Mouse (Mus musculus): ENCODE measurements around the gene Senp6. TPM values are rescaled to one million over a fixed set of nuclear protein-coding genes. Genes with fewer than 3 reads are reported as not detected.

Senp6 gene
- polyA plus RNA-seq, 1 experiment = 44.6 TPM

DNA sequence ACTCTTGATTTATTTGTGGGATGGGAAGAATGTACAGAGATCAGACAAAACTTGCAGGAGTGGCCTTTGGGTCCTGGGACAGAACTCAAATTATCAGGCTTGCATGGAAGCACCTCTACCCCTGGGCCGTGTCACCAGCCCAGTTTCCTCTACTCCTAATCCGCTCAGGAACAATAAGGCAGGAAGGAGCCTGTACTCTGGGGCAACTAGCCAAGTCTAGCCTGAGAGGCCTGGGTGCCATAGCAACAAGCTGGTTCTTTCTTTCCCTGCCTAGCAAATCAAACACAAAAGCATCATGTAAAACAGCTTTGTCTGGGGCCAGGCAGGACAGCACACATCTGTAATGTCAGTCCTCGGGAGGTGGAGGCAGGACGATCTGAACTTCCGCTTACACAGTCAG, 88.6 kb downstream of the Senp6 start:
- Histone ChIP-seq H3K27me3 (ENCODE audit: control insufficient read depth, insufficient read depth, low read length) (no peaks in the 10 kb centered on the region), H3K4me1 (ENCODE audit: control insufficient read depth, insufficient read depth, low read length) (no peaks in the 10 kb centered on the region), H3K27ac (ENCODE audit: insufficient read depth, low read length) (no peak overlapping the region), H3K4me3 (replicated peaks; ENCODE audit: insufficient read depth, low read depth, low read length) (no peak overlapping the region)
- 26% methylated on average over 5 of the region's 5 CpGs for WGBS
- DNase-seq = peak in 1 of 2 experiments; percentile 26
- TF ChIP-seq CTCF (IDR thresholded peaks at IDR 0.05; ENCODE audit: borderline replicate concordance, insufficient read depth, low read depth, low read length) = no peak
- TF ChIP-seq POLR2A (IDR thresholded peaks at IDR 0.05; ENCODE audit: borderline replicate concordance, insufficient read depth, low read length) = no peak

DNA sequence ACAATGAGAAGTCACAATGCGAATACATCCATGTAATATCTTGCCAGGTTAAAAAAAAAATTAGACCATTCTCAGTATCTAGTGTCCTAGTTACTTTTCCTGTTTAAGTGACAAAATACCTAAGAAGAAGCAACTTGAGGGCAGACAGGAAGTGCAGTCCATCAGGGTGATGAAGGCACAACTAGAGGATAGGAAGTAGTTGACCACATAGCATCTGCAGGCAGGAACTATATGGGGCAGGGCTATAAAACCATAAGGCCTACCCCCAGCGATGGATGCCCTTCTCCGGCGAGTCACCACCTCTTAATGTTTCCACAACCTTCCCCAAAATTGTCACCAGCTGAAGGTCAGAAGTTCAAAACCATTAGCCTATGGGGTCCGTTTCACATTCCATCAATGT, 90.1 kb downstream of the Senp6 start:
- DNase-seq = no peak
- Histone ChIP-seq H3K27me3 (ENCODE audit: control insufficient read depth, insufficient read depth, low read length) (no peaks in the 10 kb centered on the region), H3K4me3 (replicated peaks; ENCODE audit: insufficient read depth, low read depth, low read length) (no peak overlapping the region), H3K4me1 (ENCODE audit: control insufficient read depth, insufficient read depth, low read length) (no peaks in the 10 kb centered on the region), H3K27ac (ENCODE audit: insufficient read depth, low read length) (no peak overlapping the region)
- 91% methylated on average over 5 of the region's 5 CpGs for WGBS
- TF ChIP-seq POLR2A (IDR thresholded peaks at IDR 0.05; ENCODE audit: borderline replicate concordance, insufficient read depth, low read length) (no peak), CTCF (IDR thresholded peaks at IDR 0.05; ENCODE audit: borderline replicate concordance, insufficient read depth, low read depth, low read length) (no peak)

DNA sequence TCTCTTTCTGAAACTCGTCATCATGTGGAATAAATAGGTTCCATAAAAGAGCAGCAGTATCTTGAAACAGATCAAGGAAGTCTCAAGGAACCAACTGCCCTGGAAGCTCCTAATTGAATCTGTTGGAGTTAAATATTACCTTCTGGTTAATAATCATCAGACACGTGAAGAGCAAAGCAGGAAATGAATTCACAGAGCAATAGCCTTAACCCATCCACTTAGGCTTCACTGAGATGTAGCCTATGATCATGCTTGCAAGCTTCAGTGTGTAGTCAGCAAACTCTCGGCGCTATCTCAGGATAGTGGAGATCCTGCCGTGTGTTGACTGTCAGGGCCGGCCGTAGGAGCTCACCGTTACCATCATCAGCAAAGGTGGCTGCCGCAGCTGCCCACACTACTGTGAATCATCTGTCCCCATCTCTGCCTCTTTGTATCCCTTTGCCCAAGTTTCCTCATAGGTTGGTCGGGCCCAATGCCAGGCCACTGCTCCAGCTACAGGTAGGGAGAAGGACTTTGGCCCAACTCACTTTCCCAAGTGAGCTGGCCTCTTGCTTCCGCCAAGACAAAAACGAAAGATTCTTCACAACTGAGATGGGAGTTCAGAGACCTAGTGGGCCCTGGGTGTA, 91.2 kb downstream of the Senp6 start:
- 92% methylated on average over 12 of the region's 12 CpGs for WGBS

DNA sequence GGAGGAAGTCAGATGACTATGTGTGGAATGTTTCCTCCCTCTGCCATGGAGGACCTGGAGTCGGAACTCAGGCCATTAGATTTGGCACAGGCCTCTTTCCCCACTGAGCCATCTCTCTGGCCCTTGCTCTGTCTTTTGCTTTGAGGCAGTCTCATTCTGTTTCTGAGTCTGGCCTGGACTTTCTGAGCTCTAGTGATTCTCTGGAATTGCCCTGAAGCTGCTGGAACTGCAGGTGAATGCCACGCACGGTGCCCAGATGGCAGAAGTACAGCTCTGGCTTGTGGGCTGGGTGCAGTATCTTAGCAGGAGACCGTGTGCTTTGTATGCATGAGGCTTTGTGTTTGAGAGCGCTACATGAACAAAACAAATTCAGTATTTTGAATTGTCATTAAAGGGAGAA, 92.2 kb downstream of the Senp6 start:
- WGBS = 39% methylated on average over 5 of the region's 5 CpGs
- Histone ChIP-seq H3K27me3 (ENCODE audit: control insufficient read depth, insufficient read depth, low read length) (no peaks in the 10 kb centered on the region), H3K27ac (ENCODE audit: insufficient read depth, low read length) (no peak overlapping the region), H3K4me3 (replicated peaks; ENCODE audit: insufficient read depth, low read depth, low read length) (no peak overlapping the region), H3K4me1 (ENCODE audit: control insufficient read depth, insufficient read depth, low read length) (no peaks in the 10 kb centered on the region)
- DNase-seq = no peak
- TF ChIP-seq POLR2A (IDR thresholded peaks at IDR 0.05; ENCODE audit: borderline replicate concordance, insufficient read depth, low read length) (no peak), CTCF (IDR thresholded peaks at IDR 0.05; ENCODE audit: borderline replicate concordance, insufficient read depth, low read depth, low read length) (no peak)

More for the DNA sequence above, 91.2 kb downstream of the Senp6 start:
- Histone ChIP-seq H3K4me1 (ENCODE audit: control insufficient read depth, insufficient read depth, low read length) (no peaks in the 10 kb centered on the region), H3K4me3 (replicated peaks; ENCODE audit: insufficient read depth, low read depth, low read length) (no peak overlapping the region), H3K27ac (ENCODE audit: insufficient read depth, low read length) (no peak overlapping the region), H3K27me3 (ENCODE audit: control insufficient read depth, insufficient read depth, low read length) (no peaks in the 10 kb centered on the region)
- no peak for DNase-seq
- TF ChIP-seq CTCF (IDR thresholded peaks at IDR 0.05; ENCODE audit: borderline replicate concordance, insufficient read depth, low read depth, low read length) = no peak
- TF ChIP-seq POLR2A (IDR thresholded peaks at IDR 0.05; ENCODE audit: borderline replicate concordance, insufficient read depth, low read length) = no peak

DNA sequence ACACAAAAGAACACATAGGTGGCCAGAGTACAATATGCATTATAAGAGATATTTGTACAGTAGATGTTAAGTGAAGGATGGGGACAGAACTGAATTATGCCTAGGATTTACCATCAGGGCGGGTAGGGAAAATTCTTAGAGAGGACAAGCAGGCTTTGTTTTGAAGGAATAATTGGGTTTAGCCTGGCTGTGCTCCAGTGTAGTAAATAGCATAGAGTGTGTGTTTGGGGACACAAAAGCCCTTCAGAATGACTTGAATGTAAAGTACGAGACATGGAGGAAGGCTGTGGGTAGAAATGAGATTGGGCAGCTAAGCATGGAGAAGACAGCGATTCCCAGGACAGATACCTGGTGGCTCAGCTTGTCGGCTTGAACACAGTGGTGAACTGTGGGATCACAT, 94.7 kb downstream of the Senp6 start:
- 74% methylated on average over 4 of the region's 4 CpGs for WGBS
- DNase-seq = no peak

DNA sequence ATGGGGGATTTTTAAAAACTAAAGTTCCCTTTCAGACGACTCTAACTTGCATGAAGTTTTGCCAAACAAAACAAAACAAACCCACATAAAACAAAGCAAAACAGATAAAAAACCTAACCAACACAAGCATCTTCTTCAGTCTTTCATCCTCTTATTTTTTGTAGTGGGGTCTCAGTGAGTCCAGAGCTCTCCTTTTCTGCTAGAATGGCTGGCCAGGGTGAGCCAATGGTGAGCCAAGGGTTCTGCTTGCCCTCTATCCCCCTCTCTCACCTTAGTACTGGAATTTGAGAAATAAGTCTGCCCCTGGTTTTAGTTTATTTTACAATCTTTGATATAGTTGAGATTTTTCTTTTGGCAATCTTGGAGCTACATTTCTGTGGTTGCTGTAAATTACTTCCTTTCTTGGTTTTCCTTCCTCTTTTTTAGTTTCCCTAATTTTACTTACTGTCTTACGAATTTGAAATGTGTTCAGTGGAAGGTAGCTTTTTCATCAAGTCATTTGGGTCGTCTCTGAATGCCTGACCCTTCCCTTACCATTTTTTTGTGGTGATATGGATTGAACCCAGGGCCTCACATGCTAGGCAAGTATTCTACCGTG, 96.5 kb downstream of the Senp6 start:
- H3K27ac ChIP-seq (ENCODE audit: insufficient read depth, low read length) = no peak overlapping the region
- H3K4me1 ChIP-seq (ENCODE audit: control insufficient read depth, insufficient read depth, low read length) = no peaks in the 10 kb centered on the region
- DNase-seq = no peak
- TF ChIP-seq CTCF (IDR thresholded peaks at IDR 0.05; ENCODE audit: borderline replicate concordance, insufficient read depth, low read depth, low read length) = no peak
- TF ChIP-seq POLR2A (IDR thresholded peaks at IDR 0.05; ENCODE audit: borderline replicate concordance, insufficient read depth, low read length) = no peak
- WGBS = 85% methylated on average over 4 of the region's 4 CpGs
- H3K27me3 ChIP-seq (ENCODE audit: control insufficient read depth, insufficient read depth, low read length) = no peaks in the 10 kb centered on the region
- no peak overlapping the region for H3K4me3 ChIP-seq (replicated peaks; ENCODE audit: insufficient read depth, low read depth, low read length)

More for the DNA sequence above, 94.7 kb downstream of the Senp6 start:
- H3K4me3 ChIP-seq (replicated peaks; ENCODE audit: insufficient read depth, low read depth, low read length) = no peak overlapping the region
- H3K4me1 ChIP-seq (ENCODE audit: control insufficient read depth, insufficient read depth, low read length) = no peaks in the 10 kb centered on the region
- H3K27ac ChIP-seq (ENCODE audit: insufficient read depth, low read length) = no peak overlapping the region
- TF ChIP-seq POLR2A (IDR thresholded peaks at IDR 0.05; ENCODE audit: borderline replicate concordance, insufficient read depth, low read length) = no peak
- no peak for TF ChIP-seq CTCF (IDR thresholded peaks at IDR 0.05; ENCODE audit: borderline replicate concordance, insufficient read depth, low read depth, low read length)
- no peaks in the 10 kb centered on the region for H3K27me3 ChIP-seq (ENCODE audit: control insufficient read depth, insufficient read depth, low read length)

DNA sequence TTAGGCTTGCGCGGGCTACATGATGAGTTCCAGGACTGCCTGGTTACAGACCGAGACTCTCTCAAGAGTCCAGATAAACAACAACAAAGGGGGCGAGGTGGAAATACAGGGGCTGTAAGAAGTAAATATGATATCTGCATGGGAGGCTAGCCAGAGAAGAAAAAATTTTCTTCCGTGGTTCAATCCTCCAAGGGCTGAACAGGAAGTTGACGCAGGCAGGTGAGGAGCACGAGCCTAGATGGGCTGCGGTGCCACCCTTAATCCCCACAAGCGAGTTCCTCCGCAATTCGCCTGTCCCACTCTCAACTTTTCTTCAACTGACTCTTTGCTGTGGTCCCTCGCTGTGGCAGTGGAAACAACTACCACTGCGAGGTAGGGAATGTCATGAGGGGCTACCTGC, 97.5 kb downstream of the Senp6 start:
- no peak for TF ChIP-seq POLR2A (IDR thresholded peaks at IDR 0.05; ENCODE audit: borderline replicate concordance, insufficient read depth, low read length)
- no peak for TF ChIP-seq CTCF (IDR thresholded peaks at IDR 0.05; ENCODE audit: borderline replicate concordance, insufficient read depth, low read depth, low read length)
- H3K27ac ChIP-seq (ENCODE audit: insufficient read depth, low read length) = no peak overlapping the region
- WGBS = 2% methylated on average over 13 of the region's 13 CpGs

More for the DNA sequence above, 97.5 kb downstream of the Senp6 start:
- H3K27me3 ChIP-seq (ENCODE audit: control insufficient read depth, insufficient read depth, low read length) = no peaks in the 10 kb centered on the region
- H3K4me1 ChIP-seq (ENCODE audit: control insufficient read depth, insufficient read depth, low read length) = no peaks in the 10 kb centered on the region
- DNase-seq = no peak
- peak overlapping the region; percentile 73 for H3K4me3 ChIP-seq (replicated peaks; ENCODE audit: insufficient read depth, low read depth, low read length)

Measured in cerebellum, adult 2 months (tissue).